Mouse (Mus musculus) testis, adult 2 months (tissue): ENCODE data around the gene Slc16a10.

Experiments
- CTCF ChIP-seq: fragments of 200-500 bp; IDR thresholded peaks from 2 replicates; pipeline ENCODE4 v1.5.1; 2012; ENCODE audit warnings: low read depth, mild to moderate bottlenecking, inconsistent platforms, low read length, moderate library complexity; ENCODE audit not compliant: control insufficient read depth, insufficient read depth, insufficient replicate concordance
- POLR2A ChIP-seq: fragments of 200-500 bp; IDR thresholded peaks from 2 replicates; pipeline ENCODE4 v1.6.1; 2012; ENCODE audit warnings: low read depth, mild to moderate bottlenecking, inconsistent platforms, low read length, moderate library complexity; ENCODE audit not compliant: control insufficient read depth

- TF ChIP-seq CTCF: no peak
- no peak for TF ChIP-seq POLR2A
Measured at GRCm38 (mm10) chr10:40124570-40124969, 17.5 kb downstream of the Slc16a10 start.
